Mouse (Mus musculus) kidney, postnatal 14 days (tissue): Measurements from ENCODE around the gene Copa.

ENCODE experiments used
- DNase-seq: peaks from one replicate; pipeline ENCODE4 v3.0.0; 2022; ENCODE audit warnings: mixed read lengths

Gene Copa

GRCm38 (mm10) chr1:172093522-172093921 is 11.2 kb downstream of the Copa start:
- peak; percentile 65 for DNase-seq

GRCm38 (mm10) chr1:172094295-172094694 is 12.0 kb downstream of the Copa start:
- peak; percentile 7 for DNase-seq

- DNase-seq, result no peak
Observed at GRCm38 (mm10) chr1:172095202-172095601, 12.9 kb downstream of the Copa start.

- peak; percentile 88 for DNase-seq
Observed at GRCm38 (mm10) chr1:172099325-172100033, 17.1 kb downstream of the Copa start.

- no peak for DNase-seq
Observed at GRCm38 (mm10) chr1:172103619-172104018, 21.3 kb downstream of the Copa start.

GRCm38 (mm10) chr1:172105101-172105500 is 22.8 kb downstream of the Copa start:
- DNase-seq, result no peak

GRCm38 (mm10) chr1:172107777-172108477 is 25.6 kb downstream of the Copa start:
- no peak for DNase-seq

- no peak for DNase-seq
Observed at GRCm38 (mm10) chr1:172116948-172117347, 34.6 kb downstream of the Copa start.

GRCm38 (mm10) chr1:172119100-172119499 is 36.8 kb downstream of the Copa start:
- DNase-seq, result no peak

- peak; percentile 69 for DNase-seq
Observed at GRCm38 (mm10) chr1:172119720-172120119, 37.4 kb downstream of the Copa start.

- no peak for DNase-seq
Observed at GRCm38 (mm10) chr1:172122671-172123070, 40.3 kb downstream of the Copa start.

- DNase-seq, result no peak
Observed at GRCm38 (mm10) chr1:172124572-172124971, 42.2 kb downstream of the Copa start.

GRCm38 (mm10) chr1:172126376-172127347 is 44.3 kb downstream of the Copa start, which contains the start of gene Pex19:
Gene Pex19 (plus strand): TSS chr1:172126755.
- peak; percentile 89 for DNase-seq

- DNase-seq, result peak; percentile 21
Observed at GRCm38 (mm10) chr1:172127487-172127886, 45.2 kb downstream of the Copa start.

GRCm38 (mm10) chr1:172128563-172128962 is 46.2 kb downstream of the Copa start:
- DNase-seq, result no peak

GRCm38 (mm10) chr1:172129108-172129507 is 46.8 kb downstream of the Copa start:
- peak; percentile 29 for DNase-seq

GRCm38 (mm10) chr1:172129780-172130179 is 47.5 kb downstream of the Copa start:
- no peak for DNase-seq

GRCm38 (mm10) chr1:172132319-172132718 is 50.0 kb downstream of the Copa start:
- no peak for DNase-seq

- DNase-seq, result peak; percentile 23
Observed at GRCm38 (mm10) chr1:172133535-172133934, 51.2 kb downstream of the Copa start.

- no peak for DNase-seq
Observed at GRCm38 (mm10) chr1:172134072-172134471, 51.7 kb downstream of the Copa start.

GRCm38 (mm10) chr1:172140160-172140559 is 57.8 kb downstream of the Copa start:
- no peak for DNase-seq

GRCm38 (mm10) chr1:172140825-172141224 is 58.5 kb downstream of the Copa start:
- DNase-seq, result no peak

- peak; percentile 27 for DNase-seq
Observed at GRCm38 (mm10) chr1:172141529-172141928, 59.2 kb downstream of the Copa start.
